Mouse (Mus musculus) cerebellum, adult 2 months (tissue): ENCODE results near the gene Spdl1.

ENCODE experiments used
- CTCF ChIP-seq: fragments of 200-500 bp; IDR thresholded peaks from 2 replicates; pipeline ENCODE4 v1.5.1; 2011; ENCODE audit warnings: low read depth, mild to moderate bottlenecking, control low read depth, low read length, moderate library complexity, borderline replicate concordance; ENCODE audit not compliant: insufficient read depth
- POLR2A ChIP-seq: fragments of 200-500 bp; IDR thresholded peaks from 2 replicates; pipeline ENCODE4 v1.6.1; 2011; ENCODE audit warnings: low read length, control low read depth, borderline replicate concordance; ENCODE audit not compliant: insufficient read depth

GRCm38 (mm10) chr11:34840283-34840682, 6.8 kb upstream of the Spdl1 start:
- no peak for TF ChIP-seq CTCF
- no peak for TF ChIP-seq POLR2A
